Mouse (Mus musculus) ES-E14 (cell line): ENCODE data around the gene Hist1h4h.
"Not testable (repeated sequence)": the region's sequence is repeated elsewhere in the genome, so short reads cannot be mapped to it uniquely, and the experiment has no call there.

Source experiments
- CHD2 ChIP-seq: IDR thresholded peaks from 2 replicates; pipeline ENCODE4 v1.6.1; 2014; ENCODE audit warnings: mild to moderate bottlenecking, low read depth, low read length, inconsistent platforms
- MAFK ChIP-seq: IDR thresholded peaks from 2 replicates; pipeline ENCODE4 v1.6.1; 2014; ENCODE audit warnings: mild to moderate bottlenecking, low read depth, low read length, inconsistent platforms; ENCODE audit not compliant: insufficient read depth
- ZC3H11A ChIP-seq: IDR thresholded peaks from 2 replicates; pipeline ENCODE4 v1.6.1; 2012; ENCODE audit warnings: low read depth, mild to moderate bottlenecking, inconsistent platforms, low read length, borderline replicate concordance
- ZNF384 ChIP-seq: IDR thresholded peaks from 2 replicates; pipeline ENCODE4 v1.6.1; 2012; ENCODE audit warnings: low read depth, low read length, inconsistent platforms

DNA sequence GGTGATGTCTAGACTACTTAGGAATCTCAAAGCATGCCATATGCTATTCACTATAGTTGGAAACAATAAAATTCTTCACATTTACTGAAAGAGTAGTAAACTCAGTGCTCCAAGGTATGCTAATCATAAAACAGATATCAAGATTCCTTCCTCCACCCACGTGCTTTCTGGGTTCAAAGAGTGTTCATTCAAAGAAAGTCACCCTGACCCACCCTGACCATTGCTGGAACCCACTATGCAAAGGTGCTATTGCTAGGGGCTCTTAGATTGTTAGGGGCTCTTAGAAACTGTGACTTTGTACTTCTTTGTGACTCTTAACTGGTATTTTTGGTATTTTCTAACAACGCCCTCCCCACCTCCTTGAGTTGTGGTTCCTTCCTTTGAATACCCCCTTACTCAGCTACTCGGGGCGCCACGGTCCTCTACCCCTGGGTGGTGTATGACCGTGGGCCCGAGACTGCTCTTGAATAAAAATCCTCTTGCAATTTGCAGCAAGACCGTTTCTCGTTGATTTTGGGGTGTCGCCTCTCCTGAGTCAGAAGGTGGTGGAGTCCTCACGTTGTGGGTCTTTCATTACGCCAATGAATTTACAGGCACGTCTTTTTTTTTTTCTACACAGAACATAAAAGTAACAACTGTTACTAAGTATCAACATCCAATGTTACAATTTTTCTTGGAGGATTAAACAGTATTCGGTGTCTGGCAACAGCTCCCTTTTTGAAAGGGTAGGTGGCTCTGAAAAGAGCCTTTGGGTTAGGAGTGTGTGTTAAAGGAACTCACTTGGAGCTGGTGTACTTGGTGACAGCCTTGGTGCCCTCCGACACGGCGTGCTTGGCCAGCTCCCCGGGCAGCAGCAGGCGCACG, 42.4 kb downstream of the Hist1h4h start:
- TF ChIP-seq CHD2, ZNF384, ZC3H11A, MAFK: not testable (repeated sequence)
